Mouse (Mus musculus) mature B cell (primary cell): Measurements from ENCODE around the gene Tmem184a.

ENCODE experiments used
- in situ Hi-C: fragments of 300-500 bp; cut with MboI; formaldehyde crosslinking; loops from 2 replicates; pipeline ENCODE4 v1.14.3; 2019

Gene Tmem184a

GRCm38 (mm10) chr5:139813963-139814381 lies 5.7 kb downstream of the Tmem184a start:
- in situ Hi-C loops: no loop called here

DNA sequence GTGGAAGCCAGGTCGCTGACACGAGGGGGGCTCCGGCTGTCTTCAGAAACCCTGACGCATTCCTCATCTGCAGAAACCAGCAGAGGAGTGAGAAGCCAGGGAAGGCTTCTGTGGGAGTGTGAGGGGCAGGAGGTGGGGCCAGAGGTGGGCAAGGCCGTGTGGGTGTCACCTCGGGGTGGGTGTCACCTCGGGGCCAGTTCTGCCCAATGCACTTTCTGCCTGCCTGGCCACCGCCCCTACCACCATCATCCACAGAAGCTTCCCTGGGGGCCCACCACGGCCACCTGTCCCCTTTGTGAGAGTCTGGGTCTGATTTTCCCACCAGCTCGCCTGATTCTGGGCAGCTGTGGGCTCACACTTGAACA lies 6.6 kb downstream of the Tmem184a start:
- in situ Hi-C loops: no loop called here

DNA sequence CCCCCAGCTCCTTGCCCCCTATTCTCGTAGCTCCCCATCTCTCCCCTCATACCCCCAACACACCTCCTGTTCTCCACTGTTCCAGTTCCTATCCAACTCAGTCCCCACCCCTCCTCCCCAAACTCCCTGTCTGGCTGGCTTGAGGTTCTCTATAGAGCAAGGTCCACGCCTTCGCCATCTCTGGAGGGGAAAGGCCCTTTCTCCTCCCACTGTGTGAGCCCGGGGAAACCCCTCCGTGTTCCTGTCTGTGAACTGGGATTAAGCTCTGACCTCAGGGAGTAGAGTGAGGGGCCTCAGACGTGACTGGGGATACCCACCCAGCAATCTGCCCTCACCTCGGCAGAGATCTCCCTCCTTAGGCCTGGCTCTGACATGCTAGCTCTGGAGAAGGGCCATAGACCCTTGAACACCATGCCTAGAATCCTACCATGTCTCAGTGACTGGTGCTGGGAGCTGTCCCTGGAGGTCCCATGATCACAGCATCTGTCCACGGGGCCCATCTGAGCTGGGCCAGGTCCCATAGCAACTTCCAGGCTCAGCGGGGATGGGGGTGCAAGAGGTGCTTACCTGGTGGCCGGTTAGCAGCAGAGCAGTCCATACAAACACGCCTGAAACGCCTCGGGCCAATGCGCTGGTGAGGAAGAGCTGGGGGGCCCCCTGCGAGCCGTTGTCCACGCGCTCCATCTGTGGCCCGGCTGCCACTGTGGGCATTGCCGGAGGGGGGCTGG lies 7.2 kb downstream of the Tmem184a start:
- in situ Hi-C loops: no loop called here

- in situ Hi-C loops: no loop called here
Measured at GRCm38 (mm10) chr5:139811677-139812397, 7.9 kb downstream of the Tmem184a start.

- in situ Hi-C loops: no loop called here
Measured at GRCm38 (mm10) chr5:139809397-139809796, 10.3 kb downstream of the Tmem184a start.

DNA sequence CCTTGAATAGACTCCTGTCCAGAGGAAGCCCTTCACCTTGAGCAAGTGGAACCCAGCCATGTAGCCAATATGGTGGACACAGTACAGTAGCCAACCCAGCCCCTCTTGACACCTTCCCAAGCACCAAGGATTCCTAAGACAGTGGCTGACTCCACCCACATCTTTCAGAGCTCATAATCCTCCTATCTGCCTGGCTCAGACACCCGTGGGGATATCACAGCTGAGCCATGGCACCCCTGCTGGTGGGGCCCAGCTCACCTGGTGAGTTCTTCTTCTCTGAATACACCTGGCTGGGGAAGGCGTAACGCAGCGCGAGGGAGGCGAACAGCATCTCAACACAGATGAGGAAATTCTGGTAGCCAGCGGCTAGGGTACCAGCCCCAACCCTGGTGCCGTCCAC lies 13.8 kb downstream of the Tmem184a start:
- in situ Hi-C loops: no loop called here

DNA sequence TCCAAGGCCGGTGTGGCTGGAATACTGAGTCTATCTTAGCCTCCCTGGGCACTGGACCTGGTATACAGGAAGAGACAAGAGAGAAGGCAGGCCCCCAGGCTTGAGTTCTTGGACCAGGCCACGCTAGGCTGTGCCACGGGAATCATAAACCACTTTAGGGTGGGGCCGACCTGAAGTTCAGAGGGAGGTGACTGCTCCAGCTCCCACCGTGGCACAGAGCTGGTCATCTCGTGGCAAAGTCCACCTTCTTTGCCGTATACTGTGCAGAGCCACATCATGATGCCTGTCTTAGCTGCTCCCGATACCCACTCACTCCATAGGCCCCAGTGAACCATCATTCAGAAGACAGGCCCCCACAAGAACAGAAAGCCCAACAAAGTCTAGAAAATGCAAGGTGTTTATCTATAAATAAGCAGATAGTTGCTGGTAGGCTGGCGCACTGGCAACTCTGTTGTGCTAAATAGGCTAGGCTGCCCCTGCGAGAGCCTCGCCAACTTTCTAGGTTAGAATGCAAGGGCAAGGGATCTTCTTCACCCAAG lies 15.1 kb downstream of the Tmem184a start:
- in situ Hi-C loops: no loop called here

GRCm38 (mm10) chr5:139804107-139804551 lies 15.6 kb downstream of the Tmem184a start:
- in situ Hi-C loops: no loop called here

DNA sequence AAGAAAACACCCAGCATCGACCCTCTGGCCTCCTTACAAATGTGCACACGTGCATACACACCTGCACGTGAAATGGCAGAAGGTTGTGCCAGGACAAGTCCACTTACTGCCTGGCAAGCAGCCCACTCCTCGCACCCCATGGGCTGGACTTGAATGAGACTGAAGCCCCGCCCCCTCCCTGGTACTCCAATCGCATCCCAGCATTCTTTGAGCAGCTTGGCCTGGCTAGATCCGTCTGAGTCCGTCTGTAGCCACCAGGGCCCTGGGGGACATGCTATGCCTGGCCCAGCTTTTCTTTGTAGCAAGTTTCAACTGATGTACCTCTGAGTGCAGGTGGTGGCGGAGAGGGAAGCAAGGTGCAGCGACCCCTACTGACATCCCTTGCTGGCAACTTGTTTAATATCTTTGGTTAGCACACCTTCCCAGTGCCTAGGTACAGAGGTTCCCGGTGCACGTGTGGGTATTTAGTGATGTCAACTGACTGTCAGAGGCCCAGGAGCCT lies 16.1 kb downstream of the Tmem184a start:
- in situ Hi-C loops: no loop called here

GRCm38 (mm10) chr5:139803165-139803564 lies 16.6 kb downstream of the Tmem184a start:
- in situ Hi-C loops: no loop called here

- in situ Hi-C loops: no loop called here
Measured at GRCm38 (mm10) chr5:139801880-139802279, 17.8 kb downstream of the Tmem184a start.

DNA sequence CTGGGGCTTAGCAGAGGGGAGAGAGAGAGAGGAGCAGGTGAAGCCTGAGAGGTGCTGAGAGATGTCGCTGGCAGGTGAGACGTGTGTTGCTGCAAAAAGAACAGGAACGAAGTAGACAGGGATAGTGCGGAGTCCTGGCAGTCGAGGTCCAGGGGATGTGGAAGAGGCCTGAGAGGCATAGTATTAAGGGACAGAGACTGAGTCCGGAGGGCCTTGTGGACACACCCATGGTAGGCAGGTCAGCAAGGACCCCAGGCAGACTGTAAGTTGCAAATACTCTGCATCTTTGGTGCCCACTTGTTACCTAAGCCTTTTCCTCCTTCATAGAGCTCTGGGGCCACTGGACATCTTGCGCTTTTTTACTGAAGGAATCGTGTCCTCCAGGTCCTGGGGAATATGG lies 18.5 kb downstream of the Tmem184a start:
- in situ Hi-C loops: no loop called here

GRCm38 (mm10) chr5:139799801-139800590 lies 19.7 kb downstream of the Tmem184a start:
- in situ Hi-C loops: no loop called here

DNA sequence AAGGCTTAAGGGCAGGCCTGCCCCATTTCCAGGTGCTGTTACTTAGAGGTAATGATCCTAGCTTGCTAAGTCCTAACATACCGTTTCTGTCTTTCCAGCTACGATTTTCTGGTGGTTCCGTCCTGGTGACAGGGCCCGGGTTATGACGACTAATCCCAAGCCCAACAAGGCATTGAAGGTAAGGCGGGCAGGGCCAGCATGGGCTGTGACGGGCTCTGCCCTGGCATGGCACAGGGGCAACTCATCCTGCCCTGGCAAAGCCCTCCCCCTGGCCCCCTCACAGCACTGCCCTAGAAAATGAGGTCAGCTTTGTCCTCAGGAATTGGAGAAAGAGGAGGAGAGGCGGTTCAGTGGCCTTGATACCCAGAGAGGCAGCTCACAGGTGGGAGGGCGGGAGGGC lies 20.7 kb downstream of the Tmem184a start:
- in situ Hi-C loops: no loop called here

DNA sequence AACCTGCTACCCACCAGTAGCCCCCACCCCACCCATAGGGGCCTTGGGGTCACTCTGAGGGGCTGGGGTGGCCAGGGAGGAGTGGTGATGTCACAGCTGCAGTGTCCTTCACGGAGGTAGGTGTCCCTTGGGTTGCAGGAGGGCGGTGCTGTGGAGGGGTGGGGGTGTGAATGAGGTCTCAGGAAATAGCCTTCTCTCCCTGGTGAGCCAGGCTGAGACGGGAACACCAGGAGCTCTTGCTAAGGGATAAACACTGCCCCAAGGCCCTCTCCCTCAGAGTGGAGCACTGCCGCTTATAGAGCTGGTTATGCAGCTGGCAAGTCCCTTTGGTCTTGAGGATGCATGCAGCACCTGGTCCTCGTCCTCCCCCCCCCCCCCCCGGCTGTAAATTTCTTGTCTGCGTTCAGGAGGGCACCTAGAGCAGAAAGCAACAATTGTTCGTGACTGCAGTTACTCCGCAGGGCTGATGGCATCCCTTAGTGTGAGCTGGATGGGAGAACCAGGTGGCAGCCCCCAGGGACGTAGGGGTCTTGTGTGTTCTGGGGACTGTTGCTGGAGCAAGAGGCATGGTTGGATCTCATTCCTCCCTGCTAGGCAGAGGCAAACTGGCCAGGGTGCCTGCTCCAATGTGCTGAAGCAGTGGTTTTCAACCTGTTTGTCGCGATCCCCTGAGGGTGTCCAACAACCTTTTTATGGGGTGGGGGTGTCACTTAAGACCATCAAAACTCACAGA lies 21.4 kb downstream of the Tmem184a start:
- in situ Hi-C loops: no loop called here

DNA sequence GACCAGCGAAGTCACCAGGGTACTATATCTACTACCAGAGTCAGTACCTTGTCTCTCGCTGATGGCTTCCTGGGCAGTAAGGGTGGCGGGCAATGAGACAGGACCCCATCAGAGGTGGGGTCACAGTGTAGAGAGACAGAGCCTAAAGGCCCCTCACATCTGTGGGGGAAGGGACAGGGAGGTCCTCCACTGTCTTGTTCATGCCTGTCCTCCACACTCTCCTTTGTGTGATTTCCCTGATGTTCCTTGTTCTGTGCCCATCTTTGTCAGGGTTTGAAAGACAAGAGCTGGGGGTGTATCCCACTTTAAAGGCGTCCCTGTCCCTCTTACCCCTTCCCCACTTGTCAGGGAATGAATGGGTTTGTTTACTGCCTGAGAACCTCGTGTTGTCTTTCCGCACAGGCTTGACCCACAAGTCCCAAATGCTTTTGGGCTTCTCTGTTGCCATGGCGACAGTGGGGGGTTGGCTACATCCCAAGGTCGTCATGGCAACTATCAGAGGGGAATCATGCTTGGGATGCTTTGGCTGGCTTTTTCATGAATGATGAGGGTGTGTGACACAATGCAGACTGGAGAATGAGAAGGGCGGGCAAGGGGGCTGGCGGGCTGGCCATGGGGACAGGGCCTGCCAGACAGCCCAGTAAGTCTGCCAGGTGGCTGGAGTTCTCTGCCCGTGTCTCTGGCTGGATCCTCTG lies 22.1 kb downstream of the Tmem184a start:
- in situ Hi-C loops: no loop called here

DNA sequence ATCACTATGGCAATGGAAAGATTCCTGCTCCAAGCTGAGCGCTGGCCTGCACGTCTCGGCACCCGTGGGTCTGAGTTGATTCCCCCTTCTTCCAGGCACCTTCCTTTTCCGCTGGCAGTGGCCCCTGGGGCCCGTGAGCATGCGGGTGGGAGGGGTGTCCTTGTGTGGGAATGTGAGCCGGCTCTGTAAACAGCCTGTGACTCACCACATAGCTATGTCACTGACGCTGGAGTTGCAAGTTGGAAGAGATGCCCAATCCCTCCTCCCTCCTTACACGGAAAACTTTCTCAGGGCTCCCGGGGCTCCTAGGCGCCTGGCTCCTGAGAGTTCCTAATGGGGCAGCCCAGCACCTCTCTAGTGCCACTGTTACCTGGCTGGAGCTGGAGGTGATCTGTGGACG lies 22.8 kb downstream of the Tmem184a start:
- in situ Hi-C loops: no loop called here

- in situ Hi-C loops: no loop called here
Measured at GRCm38 (mm10) chr5:139796001-139796620, 23.6 kb downstream of the Tmem184a start.

DNA sequence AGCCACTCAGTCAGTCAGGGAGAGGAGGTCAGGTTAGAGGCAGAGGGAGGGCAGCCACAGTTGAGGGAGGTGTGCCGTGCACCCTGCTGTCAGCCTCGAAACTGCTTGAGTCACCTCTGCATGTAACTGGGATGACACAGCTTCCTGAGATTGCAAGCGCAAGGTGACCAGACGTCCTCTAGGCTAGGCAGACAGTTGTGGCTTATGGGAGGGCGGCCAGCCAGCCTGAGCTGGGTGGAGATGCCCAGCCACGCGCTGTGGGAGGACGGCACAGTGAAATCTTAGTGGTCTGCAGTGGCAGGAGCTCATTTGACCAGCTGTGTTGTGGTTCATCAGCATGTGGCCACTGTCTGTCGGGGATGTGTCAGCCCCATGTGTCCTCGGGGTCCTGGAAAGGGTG lies 24.8 kb downstream of the Tmem184a start:
- in situ Hi-C loops: no loop called here

- in situ Hi-C loops: no loop called here
Measured at GRCm38 (mm10) chr5:139794137-139794536, 25.6 kb downstream of the Tmem184a start.
